Mouse (Mus musculus): ENCODE results near the gene Wdr26.

Wdr26 gene

DNA sequence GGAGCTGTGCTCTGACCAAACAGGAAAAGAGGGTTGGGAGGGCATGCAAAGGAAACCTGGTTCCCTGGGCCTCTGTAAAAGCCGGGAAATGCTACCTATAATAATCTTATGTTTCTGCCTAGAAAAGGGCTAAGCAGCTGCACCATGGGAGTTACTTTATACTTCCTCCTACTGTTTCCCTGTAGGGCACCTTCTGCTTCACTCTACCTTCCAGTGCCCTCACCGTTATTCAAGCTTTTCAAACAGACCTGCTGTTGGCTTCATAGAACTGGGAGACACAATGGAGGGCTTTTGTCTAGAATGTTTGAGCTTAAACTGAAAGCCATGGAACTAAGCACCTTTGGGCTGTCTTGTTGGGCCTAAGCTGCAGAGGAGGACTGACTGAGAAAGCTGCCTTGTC is 44.0 kb downstream of the Wdr26 start:
- DNase-seq (ENCODE audit: low read depth), result no peak

DNA sequence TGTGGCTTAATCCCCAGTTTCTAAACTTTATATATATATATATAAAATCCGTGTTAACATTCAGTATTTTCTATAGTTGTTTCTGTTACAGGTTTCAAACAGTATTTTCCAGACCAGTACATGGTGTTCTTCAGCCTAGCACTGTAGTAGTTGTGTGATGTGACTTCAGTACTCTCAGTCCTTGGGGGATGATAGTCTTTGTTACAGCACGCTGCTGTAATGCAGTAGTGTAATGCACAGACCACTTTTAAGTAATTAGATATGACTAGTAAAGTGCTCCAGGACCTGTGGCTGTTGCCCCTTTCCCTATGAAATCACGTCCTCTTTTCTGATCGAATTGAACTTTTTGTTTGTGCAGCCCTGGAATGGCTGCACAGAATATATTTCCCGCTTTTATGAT is 60.3 kb downstream of the Wdr26 start:
- DNase-seq (ENCODE audit: low read depth), result peak; percentile 35

DNA sequence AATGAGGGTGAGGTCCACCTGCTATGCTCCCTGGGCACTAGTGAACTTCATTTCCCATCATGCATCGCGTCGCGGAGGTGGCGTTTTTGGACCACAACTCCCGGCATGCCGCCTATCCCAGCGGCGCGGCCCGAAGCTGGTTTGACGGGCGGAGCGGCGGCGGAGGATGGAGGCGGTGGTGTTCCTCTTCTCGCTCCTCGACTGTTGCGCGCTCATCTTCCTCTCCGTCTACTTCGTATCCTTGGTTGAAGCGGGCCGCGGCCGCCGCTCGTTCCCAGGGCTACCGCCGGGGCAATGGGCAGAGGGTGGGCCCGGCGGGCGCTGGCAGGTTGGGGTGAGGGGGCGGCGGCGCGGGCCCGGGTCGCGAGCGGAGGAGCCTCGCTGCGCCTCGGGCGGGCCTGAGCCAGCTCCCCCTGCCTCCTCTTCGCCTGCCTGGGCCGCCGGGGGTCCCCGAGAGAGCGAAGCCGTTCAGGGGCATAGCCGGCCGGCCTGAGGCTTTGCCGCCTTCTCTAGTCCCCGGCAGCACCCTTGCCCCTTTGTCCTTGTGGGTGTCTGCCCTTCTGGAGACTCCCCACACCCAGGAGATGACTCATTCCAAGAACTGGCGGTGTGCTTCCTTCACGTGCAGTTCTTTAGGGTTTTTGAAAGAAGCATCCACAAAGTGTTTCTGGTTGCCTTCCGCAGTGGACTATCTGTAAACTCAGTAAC is 60.8 kb downstream of the Wdr26 start:
- peak; percentile 83 for DNase-seq (ENCODE audit: low read depth)

DNA sequence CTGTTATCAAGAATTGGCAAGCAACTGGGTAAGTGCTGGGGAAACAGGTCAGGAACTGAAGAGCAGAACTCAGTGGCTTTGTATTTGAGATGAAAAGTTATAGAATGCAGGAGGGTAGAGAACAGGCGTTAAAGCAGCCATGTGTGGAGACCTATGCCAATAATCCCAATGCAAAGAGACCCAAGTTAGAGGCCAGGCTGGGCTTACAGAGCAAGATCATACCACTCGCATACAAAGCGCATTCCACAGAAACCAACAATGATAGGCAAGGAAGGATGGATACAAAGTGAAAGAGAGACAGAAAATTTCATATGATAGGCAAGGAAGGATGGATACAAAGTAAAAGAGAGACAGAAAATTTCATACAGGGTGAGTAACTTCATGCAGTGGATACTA is 61.4 kb downstream of the Wdr26 start:
- no peak for DNase-seq (ENCODE audit: low read depth)

DNA sequence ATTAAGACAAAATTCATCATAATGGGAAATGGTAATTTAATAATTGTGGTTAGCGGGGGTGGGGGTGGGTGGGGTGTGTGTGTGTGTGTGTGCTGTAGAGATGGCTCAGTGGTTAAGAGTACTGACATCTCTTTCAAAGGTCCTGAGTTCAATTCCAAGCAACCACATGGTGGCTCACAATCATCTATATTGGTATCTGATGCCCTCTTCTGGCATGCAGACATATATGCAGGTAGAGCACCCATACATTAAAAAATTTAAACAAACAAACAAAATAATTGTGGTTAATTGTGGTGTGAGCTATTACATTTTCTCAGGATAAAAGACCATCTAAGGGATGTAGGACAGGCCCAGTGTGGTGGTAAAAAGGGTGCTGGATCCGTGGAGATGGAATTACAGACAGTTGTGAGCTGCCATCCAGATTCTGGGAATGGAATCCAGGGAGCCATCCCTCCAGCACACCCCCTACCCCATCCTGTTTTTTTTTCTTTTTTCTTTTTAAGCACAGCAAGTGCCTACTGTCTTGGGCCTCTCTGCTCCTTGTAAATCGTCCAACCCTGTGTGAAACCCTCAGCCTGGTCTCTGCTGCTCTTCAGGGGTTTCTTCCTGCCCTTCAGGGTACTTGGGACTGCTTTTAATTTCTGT is 62.3 kb downstream of the Wdr26 start:
- peak; percentile 53 for DNase-seq (ENCODE audit: low read depth)

DNA sequence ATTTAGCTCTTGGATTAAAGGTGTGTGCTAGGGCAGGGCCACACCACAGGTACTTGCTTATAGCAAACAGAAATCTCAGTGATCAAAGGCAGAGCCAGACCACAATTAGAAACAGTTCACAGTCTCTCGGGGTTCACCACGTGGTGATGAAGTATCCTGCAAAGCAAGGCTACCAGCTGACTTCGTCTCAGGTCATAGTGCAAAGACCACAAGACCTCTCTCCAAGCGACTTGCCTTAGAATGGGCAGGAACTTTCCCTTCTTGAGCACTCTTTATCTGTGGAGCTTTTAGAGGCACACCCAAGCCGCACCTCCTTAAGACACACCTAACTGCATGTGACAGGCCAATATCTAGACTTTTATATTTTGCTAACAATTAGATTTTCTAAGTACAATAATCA is 63.3 kb downstream of the Wdr26 start:
- no peak for DNase-seq (ENCODE audit: low read depth)

DNA sequence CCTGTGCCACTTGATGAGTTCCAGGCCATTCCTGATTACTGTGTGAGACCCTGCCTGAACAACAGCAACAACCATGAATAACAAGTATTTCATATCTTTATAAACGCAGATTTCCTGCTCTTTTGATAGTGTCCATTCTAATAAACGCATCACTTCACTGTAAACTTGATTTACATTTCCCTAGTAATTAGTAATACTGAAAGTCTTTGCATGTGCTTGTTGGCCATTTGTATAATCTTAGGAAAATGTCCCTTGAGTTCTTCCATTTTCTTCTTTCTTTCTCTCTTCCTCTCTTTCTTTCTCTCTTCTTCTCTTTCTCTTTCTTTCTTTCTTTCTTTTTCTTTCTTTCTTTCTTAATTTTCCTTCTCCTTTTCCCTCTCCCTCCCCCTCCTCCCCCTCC is 65.6 kb downstream of the Wdr26 start:
- DNase-seq (ENCODE audit: low read depth), result no peak

DNA sequence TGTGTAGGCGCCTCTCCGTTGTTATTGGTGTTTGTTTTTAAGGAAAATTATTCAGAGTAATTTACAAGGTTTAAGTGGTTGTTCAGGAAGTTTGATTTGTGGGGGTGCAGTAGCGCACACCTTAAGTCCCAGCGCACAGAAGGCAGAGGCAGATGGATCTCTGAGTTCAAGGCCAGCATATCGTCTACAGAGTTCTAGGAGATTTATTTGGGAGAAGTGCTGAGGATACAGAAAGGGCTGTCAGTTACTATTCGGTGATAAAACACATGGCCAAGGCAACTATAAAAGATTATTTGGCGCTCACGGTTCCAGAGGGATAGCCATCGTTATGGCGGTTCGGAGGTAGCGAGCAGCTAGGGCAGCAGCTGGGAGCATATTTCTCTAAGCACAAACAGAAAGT is 66.8 kb downstream of the Wdr26 start:
- DNase-seq (ENCODE audit: low read depth), result peak; percentile 50

DNA sequence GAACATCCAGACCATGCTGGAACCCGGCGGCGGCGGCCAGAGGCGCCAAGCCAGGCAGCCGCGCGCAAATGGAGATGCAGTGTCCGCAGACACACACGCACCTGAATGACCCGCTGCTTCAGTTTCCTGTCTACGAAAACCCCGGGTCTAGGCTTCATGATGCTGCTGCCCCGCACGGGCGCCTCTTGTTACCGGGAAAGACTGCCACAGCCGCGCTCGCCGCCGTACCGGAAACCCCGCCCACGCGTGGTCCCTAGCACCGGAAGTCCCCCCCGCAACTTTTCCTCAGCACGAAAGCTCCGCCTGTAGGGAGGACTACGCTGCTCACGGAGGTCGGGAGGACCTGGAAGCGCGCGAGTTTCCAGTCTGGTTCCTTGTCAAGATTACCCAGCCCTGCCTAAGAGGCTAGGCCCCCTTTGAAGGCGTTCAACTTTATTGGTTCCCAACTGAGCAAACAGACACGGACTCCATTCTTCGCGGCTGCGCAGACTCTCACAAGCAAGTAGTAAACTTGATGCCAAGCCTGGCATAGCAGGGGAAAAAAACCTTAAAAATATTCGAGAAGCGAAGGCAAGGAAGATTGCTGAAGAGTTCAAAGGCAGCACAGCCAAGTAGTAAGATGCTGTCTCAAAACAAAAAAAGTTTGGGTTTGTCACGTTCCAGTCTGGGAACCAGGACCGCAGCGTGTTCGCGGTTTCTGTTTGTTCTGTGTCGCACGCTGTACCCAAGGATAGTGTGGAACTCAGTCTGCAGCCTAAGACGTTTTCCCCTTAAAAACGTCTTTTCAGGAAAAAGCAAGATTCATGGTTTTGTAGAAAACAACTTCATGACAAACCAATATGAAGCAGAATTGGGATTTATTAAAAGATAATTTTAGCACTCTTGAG is 67.6 kb downstream of the Wdr26 start, which contains the start of the genes Nvl and Cnih4:
Nvl (minus strand) TSS at position 255 of the 887 bp plus-strand sequence.
Cnih4 (plus strand) TSS at position 744 of the 887 bp plus-strand sequence.
- peak; percentile 98 for DNase-seq (ENCODE audit: low read depth)

DNA sequence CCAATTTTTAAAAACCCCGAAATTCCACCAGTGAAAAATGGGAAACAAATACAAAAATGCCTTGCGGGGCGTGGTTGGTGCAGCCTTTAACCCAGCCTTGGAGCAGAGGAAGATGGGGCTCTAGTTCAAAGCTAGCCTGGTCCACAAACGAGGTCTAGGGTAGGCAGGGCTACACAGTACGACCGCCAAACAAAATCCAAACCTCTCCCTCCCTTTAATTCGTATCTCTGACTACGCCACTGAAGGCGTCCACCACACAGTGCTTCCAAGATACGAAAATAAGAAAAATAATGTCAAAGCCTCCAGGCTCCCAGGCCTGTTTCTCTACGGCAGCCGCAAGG is 68.2 kb downstream of the Wdr26 start:
- no peak for DNase-seq (ENCODE audit: low read depth)

DNA sequence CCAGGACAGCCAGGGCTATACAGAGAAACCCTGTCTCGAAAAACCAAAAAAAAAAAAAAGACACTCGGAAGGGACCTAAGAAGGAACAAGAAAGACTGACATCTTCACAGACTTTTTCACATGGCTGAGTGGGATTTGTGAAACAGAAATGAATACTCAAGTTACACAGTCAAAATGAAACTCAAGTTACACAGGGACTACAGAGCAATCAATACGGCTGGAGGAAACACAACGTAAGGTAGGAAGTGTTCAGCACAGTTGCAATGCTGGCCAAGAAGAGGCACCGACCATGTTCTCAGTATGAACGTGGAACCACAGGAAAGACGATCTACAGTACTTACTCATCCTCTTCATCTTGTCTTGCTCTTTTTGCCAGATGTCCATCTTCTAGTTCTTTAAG is 73.1 kb downstream of the Wdr26 start:
- DNase-seq (ENCODE audit: low read depth), result no peak

DNA sequence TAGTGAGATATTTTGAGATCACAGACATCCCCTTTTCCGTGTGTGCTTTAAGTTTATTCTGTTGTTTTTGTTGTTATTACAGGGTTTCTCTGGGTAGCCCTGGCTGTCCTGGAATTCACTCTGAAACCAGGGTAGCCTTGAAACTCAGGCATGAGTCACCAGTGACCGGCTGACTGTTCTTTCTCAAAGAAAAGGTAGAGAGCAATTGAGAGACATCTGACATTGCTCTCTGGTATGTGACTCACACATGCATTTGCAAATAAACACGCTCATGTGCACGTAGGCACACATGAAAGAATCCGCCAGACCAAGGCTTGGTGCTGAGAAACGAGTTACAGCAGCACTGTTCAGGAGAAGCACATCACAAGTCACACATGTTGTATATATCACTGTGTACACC is 79.9 kb downstream of the Wdr26 start:
- DNase-seq (ENCODE audit: low read depth), result peak; percentile 47

DNA sequence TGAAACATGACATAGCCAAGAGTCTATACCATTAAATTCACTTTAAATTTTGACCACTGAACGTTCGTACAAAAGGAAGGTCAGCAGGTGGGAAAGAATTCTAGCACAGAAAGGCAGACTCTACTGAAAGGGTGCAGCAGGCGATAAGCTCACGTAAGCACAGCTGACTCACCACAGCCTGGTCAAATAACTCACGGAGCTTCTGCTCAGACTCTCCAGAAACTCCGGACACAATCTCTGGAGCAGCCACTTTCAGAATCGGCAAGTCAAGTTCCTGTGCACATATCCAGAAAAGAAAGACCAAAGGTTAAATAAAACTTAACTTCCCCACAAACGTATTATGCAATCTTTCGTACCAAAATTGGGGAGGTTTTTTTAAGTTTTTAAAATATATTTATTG is 85.0 kb downstream of the Wdr26 start:
- no peak for DNase-seq (ENCODE audit: low read depth)

DNA sequence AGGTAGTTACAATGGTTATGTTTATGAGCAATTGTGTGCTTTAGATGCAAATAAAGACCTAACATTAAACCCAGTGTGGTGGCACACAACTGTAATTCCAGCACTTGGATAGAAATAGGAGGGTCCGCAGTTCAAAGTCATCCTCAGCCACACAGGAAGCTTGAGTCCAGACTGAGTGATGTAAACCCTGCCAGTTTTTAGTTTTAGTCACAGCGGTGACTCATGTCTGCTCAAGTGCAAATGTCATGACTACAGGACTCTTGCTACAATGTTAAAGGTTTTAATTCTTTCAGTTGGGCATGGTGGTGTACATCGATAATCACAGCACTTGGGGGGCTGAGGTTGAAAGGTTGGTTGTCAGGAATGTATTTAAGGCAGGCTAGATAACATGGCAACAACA is 85.9 kb downstream of the Wdr26 start:
- DNase-seq (ENCODE audit: low read depth), result peak; percentile 47

DNA sequence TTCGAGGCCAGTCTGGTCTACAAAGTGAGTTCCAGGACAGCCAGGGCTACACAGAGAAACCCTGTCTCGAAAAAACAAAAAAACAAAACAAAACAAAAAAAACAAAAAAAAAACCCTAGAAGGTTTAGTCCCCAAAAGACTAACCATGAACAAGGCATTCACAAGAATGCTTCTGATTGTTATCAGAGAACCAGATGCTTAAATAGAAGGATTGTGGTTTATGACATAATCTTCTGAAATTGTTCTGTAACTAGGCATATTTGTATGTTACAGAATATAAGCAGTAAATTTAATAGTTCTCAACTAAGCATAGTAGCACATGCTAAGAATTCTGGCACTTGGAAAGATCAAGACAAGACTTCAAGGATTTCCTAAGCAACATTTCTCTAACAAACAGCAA is 87.7 kb downstream of the Wdr26 start:
- peak; percentile 32 for DNase-seq (ENCODE audit: low read depth)

Data from 416B (cell line).